24 mouse cellular contexts compared by ENCODE assay signal in the genomic region with DNA sequence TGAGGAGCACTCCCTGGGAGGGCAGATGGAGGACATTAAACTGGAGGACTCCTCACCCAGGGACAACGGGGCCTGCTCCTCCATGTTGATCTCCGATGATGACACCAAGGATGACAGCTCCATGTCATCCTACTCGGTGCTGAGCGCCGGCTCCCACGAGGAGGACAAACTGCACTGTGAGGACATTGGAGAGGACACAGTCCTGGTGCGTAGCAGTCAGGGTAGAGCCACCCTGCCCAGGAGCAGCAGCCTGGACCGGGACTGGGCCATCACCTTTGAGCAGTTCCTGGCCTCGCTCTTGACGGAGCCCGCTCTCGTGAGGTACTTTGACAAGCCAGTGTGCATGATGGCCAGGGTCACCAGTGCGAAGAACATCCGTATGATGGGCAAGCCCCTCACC. TPM values are rescaled to one million over a fixed set of nuclear protein-coding genes. Genes with fewer than 3 reads are reported as not detected.
"Had no signal": no experiment of that assay in that cellular context is flagged by ENCODE, and none has a peak within 500 bp of the region (broad histone marks: within the 10 kb centered on the region; RNA-seq: fewer than 3 reads in every experiment).

No protein-coding gene starts in this region.

- ATAC-seq: liver, embryonic 12.5 days had no signal

- H3K36me3 ChIP-seq: liver, embryonic 15.5 days; lung, embryonic 15.5 days had no signal

- H3K27me3 ChIP-seq: kidney, embryonic 15.5 days; limb, embryonic 12.5 days; liver, embryonic 12.5 days; liver, embryonic 15.5 days; lung, embryonic 15.5 days; neural tube, embryonic 12.5 days; neural tube, embryonic 15.5 days had no signal

- H3K27ac ChIP-seq: kidney, embryonic 15.5 days; left cerebral cortex, adult 2 months; limb, embryonic 12.5 days; liver, embryonic 12.5 days; liver, embryonic 15.5 days; lung, embryonic 15.5 days; neural tube, embryonic 12.5 days; neural tube, embryonic 15.5 days had no signal

- H3K4me2 ChIP-seq: kidney, embryonic 15.5 days; limb, embryonic 12.5 days; liver, embryonic 12.5 days; liver, embryonic 15.5 days; lung, embryonic 15.5 days; neural tube, embryonic 12.5 days; neural tube, embryonic 15.5 days had no signal

- H3K4me3 ChIP-seq: kidney, embryonic 15.5 days; left cerebral cortex, adult 2 months; limb, embryonic 12.5 days; liver, embryonic 12.5 days; liver, embryonic 15.5 days; lung, embryonic 15.5 days; neural tube, embryonic 12.5 days; neural tube, embryonic 15.5 days had no signal

- H3K4me1 ChIP-seq: liver, embryonic 12.5 days; liver, embryonic 15.5 days; lung, embryonic 15.5 days; neural tube, embryonic 12.5 days; neural tube, embryonic 15.5 days had no signal

- H3K9me3 ChIP-seq: kidney, embryonic 15.5 days; limb, embryonic 12.5 days; liver, embryonic 12.5 days; liver, embryonic 15.5 days; lung, embryonic 15.5 days; neural tube, embryonic 12.5 days; neural tube, embryonic 15.5 days had no signal

- DNase-seq: kidney, adult 11 months; kidney, adult 8-10 months; kidney, postnatal 10 days; kidney, postnatal 36 days; layer of hippocampus, postnatal 36 days; liver; lung, adult 18-20 months; lung, postnatal 10 days; lung, postnatal 36 days; thymus, adult 18-20 months; thymus, postnatal 14 days; thymus, postnatal 4 days had no signal

- H3K9ac ChIP-seq: kidney, embryonic 15.5 days; limb, embryonic 12.5 days; liver, embryonic 12.5 days; liver, embryonic 15.5 days; lung, embryonic 15.5 days; neural tube, embryonic 12.5 days; neural tube, embryonic 15.5 days had no signal

RNA-seq across cellular contexts. Expression of a gene that starts 19.0 kb away (rescaled TPM):
- total RNA-seq: layer of hippocampus, postnatal 10 days; layer of hippocampus, postnatal 36 days; left cerebral cortex, adult 2 months; left cerebral cortex, postnatal 10 days; left cerebral cortex, postnatal 36 days had no signal
- polyA plus RNA-seq: kidney, embryonic 15.5 days; limb, embryonic 12.5 days; liver, embryonic 12.5 days; liver, embryonic 15.5 days; lung, embryonic 15.5 days; stomach, embryonic 16.5 days had no signal
